Mouse (Mus musculus) forebrain, embryonic 13.5 days (tissue): Measurements from ENCODE around the gene Traf2. TPM values are rescaled to one million over a fixed set of nuclear protein-coding genes. Genes with fewer than 3 reads are reported as not detected.
A peak's percentile ranks its signal among the peaks of the same experiment; 100 is the strongest.
"Not testable (repeated sequence)": the region's sequence is repeated elsewhere in the genome, so short reads cannot be mapped to it uniquely, and the experiment has no call there.

Experiments used
- ATAC-seq: fragments of 200-750 bp; cut with Nextera tagmentation; 2 replicates; pipeline ENCODE4 v1.8.0; 2017
- H3K27ac ChIP-seq: fragments of 300-500 bp; sonication (generic); 2 replicates; pipeline ENCODE4 v1.5.1; 2015; ENCODE audit warnings: inconsistent platforms, mild to moderate bottlenecking, moderate library complexity
- H3K27me3 ChIP-seq: fragments of 300-500 bp; sonication (generic); 2 replicates; pipeline ENCODE4 v1.6.1; 2015; ENCODE audit warnings: mild to moderate bottlenecking, inconsistent platforms
- H3K36me3 ChIP-seq: fragments of 300-500 bp; sonication (generic); 2 replicates; pipeline ENCODE4 v1.6.1; 2015; ENCODE audit warnings: mild to moderate bottlenecking, inconsistent platforms; ENCODE audit not compliant: poor library complexity, severe bottlenecking
- H3K4me1 ChIP-seq: fragments of 300-500 bp; sonication (generic); 2 replicates; pipeline ENCODE4 v1.6.1; 2015; ENCODE audit warnings: inconsistent platforms
- H3K4me2 ChIP-seq: fragments of 300-500 bp; sonication (generic); 2 replicates; pipeline ENCODE4 v1.6.1; 2015; ENCODE audit warnings: inconsistent platforms, mild to moderate bottlenecking, moderate library complexity
- H3K4me3 ChIP-seq: fragments of 300-500 bp; sonication (generic); 2 replicates; pipeline ENCODE4 v1.5.1; 2015; ENCODE audit warnings: mild to moderate bottlenecking, inconsistent platforms
- H3K9ac ChIP-seq: fragments of 300-500 bp; sonication (generic); 2 replicates; pipeline ENCODE4 v1.6.1; 2015; ENCODE audit warnings: mild to moderate bottlenecking, inconsistent platforms
- H3K9me3 ChIP-seq: fragments of 300-500 bp; sonication (generic); replicated peaks from 2 replicates; pipeline ENCODE4 v1.6.1; 2016; ENCODE audit warnings: inconsistent platforms
- WGBS: fragments of 180-500 bp; shearing (Covaris S2); methylation state at CpG from one replicate; pipeline ENCODE4 v1.1.7; 2015; 5-methylcytosine and 5-hydroxymethylcytosine counted together
- polyA plus RNA-seq: library from polyadenylated mRNA; unstranded; fragments of >200 nt; fragmentation: Nextera tagmentation; extraction: Ambion mirVana; gene quantifications from 2 replicates; pipeline ENCODE4 v1.2.1, GENCODE M21; 2015

The Traf2 gene
- polyA plus RNA-seq, 1 experiment from 2014 or later = 30.9 TPM

- Histone ChIP-seq H3K4me1 (peaks cover 21% of the 10 kb centered on the region), H3K27me3 (no peaks in the 10 kb centered on the region), H3K27ac (no peak overlapping the region), H3K9me3 (no peaks in the 10 kb centered on the region), H3K9ac (no peak overlapping the region), H3K4me3 (no peak overlapping the region), H3K4me2 (peak overlapping the region; percentile 99; the same call in 1 of the 2 replicates), H3K36me3 (peaks cover 13% of the 10 kb centered on the region)
- ATAC-seq = no peak
- WGBS = 63% methylated on average over 1 of the region's 1 CpGs
Observed at GRCm38 (mm10) chr2:25556296-25556695, 9.6 kb upstream of the Traf2 start.

GRCm38 (mm10) chr2:25555479-25555878, 8.7 kb upstream of the Traf2 start:
- peaks cover 21% of the 10 kb centered on the region for H3K4me1 ChIP-seq
- not testable (repeated sequence) for ATAC-seq, H3K27me3 ChIP-seq, H3K36me3 ChIP-seq, H3K9me3 ChIP-seq, H3K4me2 ChIP-seq, H3K4me3 ChIP-seq, H3K9ac ChIP-seq, H3K27ac ChIP-seq
- WGBS = 50% methylated on average over 2 of the region's 2 CpGs

- not testable (repeated sequence) for H3K9ac ChIP-seq, H3K36me3 ChIP-seq, H3K4me3 ChIP-seq, H3K4me2 ChIP-seq, H3K27me3 ChIP-seq, H3K27ac ChIP-seq, H3K4me1 ChIP-seq, ATAC-seq, H3K9me3 ChIP-seq
- 87% methylated on average over 4 of the region's 4 CpGs for WGBS
Observed at GRCm38 (mm10) chr2:25553171-25553786, 6.5 kb upstream of the Traf2 start.

GRCm38 (mm10) chr2:25551186-25551585, 4.4 kb upstream of the Traf2 start:
- WGBS = 33% methylated on average over 5 of the region's 5 CpGs
- H3K4me2 ChIP-seq = no peak overlapping the region
- ATAC-seq = no peak
- no peak overlapping the region for H3K4me3 ChIP-seq
- no peak overlapping the region for H3K9ac ChIP-seq
- no peak overlapping the region for H3K27ac ChIP-seq
- no peaks in the 10 kb centered on the region for H3K27me3 ChIP-seq
- no peaks in the 10 kb centered on the region for H3K9me3 ChIP-seq
- peaks cover 2% of the 10 kb centered on the region for H3K4me1 ChIP-seq
- no peaks in the 10 kb centered on the region for H3K36me3 ChIP-seq

GRCm38 (mm10) chr2:25549021-25549991, 2.6 kb upstream of the Traf2 start:
- Histone ChIP-seq H3K27me3 (no peaks in the 10 kb centered on the region), H3K4me3 (no peak overlapping the region), H3K9me3 (no peaks in the 10 kb centered on the region), H3K4me1 (peaks cover 10% of the 10 kb centered on the region), H3K36me3 (no peaks in the 10 kb centered on the region), H3K4me2 (no peak overlapping the region), H3K9ac (no peak overlapping the region), H3K27ac (no peak overlapping the region)
- ATAC-seq = no peak
- 79% methylated on average over 9 of the region's 9 CpGs for WGBS

- 0 out of 2 replicates have a peak overlapping the region, but pooled peaks have one; percentile 3 for H3K27ac ChIP-seq
- peak; percentile 65 for ATAC-seq
Observed at GRCm38 (mm10) chr2:25545996-25546810, 537 bp downstream of the Traf2 start.

GRCm38 (mm10) chr2:25541644-25542367, 4.9 kb downstream of the Traf2 start:
- Histone ChIP-seq H3K27ac (no peak overlapping the region), H3K36me3 (peaks cover 10% of the 10 kb centered on the region), H3K4me3 (no peak overlapping the region), H3K27me3 (no peaks in the 10 kb centered on the region), H3K9me3 (no peaks in the 10 kb centered on the region), H3K4me2 (no peak overlapping the region), H3K4me1 (peaks cover 16% of the 10 kb centered on the region), H3K9ac (no peak overlapping the region)
- WGBS = 92% methylated on average over 10 of the region's 10 CpGs
- no peak for ATAC-seq

More at GRCm38 (mm10) chr2:25545996-25546810, 537 bp downstream of the Traf2 start:
- Histone ChIP-seq H3K36me3 (no peaks in the 10 kb centered on the region), H3K4me1 (peaks cover 16% of the 10 kb centered on the region), H3K9me3 (no peaks in the 10 kb centered on the region), H3K4me2 (peak overlapping the region; percentile 78), H3K27me3 (no peaks in the 10 kb centered on the region), H3K4me3 (peak overlapping the region; percentile 69), H3K9ac (peak overlapping the region; percentile 79)
- 10% methylated on average over 43 of the region's 43 CpGs for WGBS

GRCm38 (mm10) chr2:25540541-25540948, 6.2 kb downstream of the Traf2 start:
- no peaks in the 10 kb centered on the region for H3K27me3 ChIP-seq
- WGBS = 96% methylated on average over 4 of the region's 4 CpGs
- H3K36me3 ChIP-seq = peaks cover 23% of the 10 kb centered on the region
- H3K4me1 ChIP-seq = peaks cover 8% of the 10 kb centered on the region
- no peak overlapping the region for H3K27ac ChIP-seq
- H3K4me2 ChIP-seq = no peak overlapping the region
- no peak overlapping the region for H3K4me3 ChIP-seq
- H3K9ac ChIP-seq = no peak overlapping the region
- H3K9me3 ChIP-seq = no peaks in the 10 kb centered on the region
- no peak for ATAC-seq

GRCm38 (mm10) chr2:25536531-25536930, 10.2 kb downstream of the Traf2 start:
- H3K4me3 ChIP-seq = no peak overlapping the region
- no peaks in the 10 kb centered on the region for H3K27me3 ChIP-seq
- no peaks in the 10 kb centered on the region for H3K4me1 ChIP-seq
- H3K9me3 ChIP-seq = no peaks in the 10 kb centered on the region
- no peak overlapping the region for H3K9ac ChIP-seq
- H3K36me3 ChIP-seq = peaks cover 51% of the 10 kb centered on the region
- no peak overlapping the region for H3K4me2 ChIP-seq
- no peak for ATAC-seq
- H3K27ac ChIP-seq = no peak overlapping the region
- WGBS = 91% methylated on average over 8 of the region's 8 CpGs

- Histone ChIP-seq H3K27me3 (no peaks in the 10 kb centered on the region), H3K4me2 (no peak overlapping the region), H3K9ac (no peak overlapping the region), H3K4me3 (no peak overlapping the region), H3K36me3 (peaks cover 68% of the 10 kb centered on the region), H3K27ac (no peak overlapping the region), H3K9me3 (no peaks in the 10 kb centered on the region), H3K4me1 (no peaks in the 10 kb centered on the region)
- ATAC-seq = no peak
- WGBS = 96% methylated on average over 2 of the region's 2 CpGs
Observed at GRCm38 (mm10) chr2:25534866-25535182, 11.9 kb downstream of the Traf2 start.

GRCm38 (mm10) chr2:25534178-25534865, 12.4 kb downstream of the Traf2 start:
- no peak overlapping the region for H3K4me3 ChIP-seq
- H3K9ac ChIP-seq = no peak overlapping the region
- no peak overlapping the region for H3K4me2 ChIP-seq
- ATAC-seq = no peak
- H3K9me3 ChIP-seq = no peaks in the 10 kb centered on the region
- peaks cover 73% of the 10 kb centered on the region for H3K36me3 ChIP-seq
- no peaks in the 10 kb centered on the region for H3K27me3 ChIP-seq
- H3K4me1 ChIP-seq = no peaks in the 10 kb centered on the region
- 99% methylated on average over 3 of the region's 3 CpGs for WGBS
- H3K27ac ChIP-seq = no peak overlapping the region
